Mouse (Mus musculus): Measurements from ENCODE around the gene Ttn.
"Not testable (repeated sequence)": the region's sequence is repeated elsewhere in the genome, so short reads cannot be mapped to it uniquely, and the experiment has no call there.

Ttn gene

GRCm38 (mm10) chr2:76982391-76983145 lies at the start of gene Ttn:
Gene Ttn, minus strand, starts transcription at chr2:76982547.
- no peak for DNase-seq (ENCODE audit: extremely low read depth, low read depth, low spot score)

GRCm38 (mm10) chr2:77020649-77021048 lies 38.3 kb upstream of the Ttn start:
- DNase-seq (ENCODE audit: extremely low read depth, low read depth, low spot score) = no peak

- no peak for DNase-seq (ENCODE audit: extremely low read depth, low read depth, low spot score)
Observed at GRCm38 (mm10) chr2:77017735-77018134, 35.4 kb upstream of the Ttn start.

- not testable (repeated sequence) for DNase-seq (ENCODE audit: extremely low read depth, low read depth, low spot score)
Observed at GRCm38 (mm10) chr2:77013449-77013848, 31.1 kb upstream of the Ttn start.

GRCm38 (mm10) chr2:77011981-77012380 lies 29.6 kb upstream of the Ttn start:
- DNase-seq (ENCODE audit: extremely low read depth, low read depth, low spot score) = no peak

- DNase-seq (ENCODE audit: extremely low read depth, low read depth, low spot score) = no peak
Observed at GRCm38 (mm10) chr2:77007015-77007414, 24.7 kb upstream of the Ttn start.

GRCm38 (mm10) chr2:77003148-77003547 lies 20.8 kb upstream of the Ttn start:
- no peak for DNase-seq (ENCODE audit: extremely low read depth, low read depth, low spot score)

GRCm38 (mm10) chr2:76998351-76998750 lies 16.0 kb upstream of the Ttn start:
- no peak for DNase-seq (ENCODE audit: extremely low read depth, low read depth, low spot score)

GRCm38 (mm10) chr2:76992493-76993201 lies 10.3 kb upstream of the Ttn start:
- DNase-seq (ENCODE audit: extremely low read depth, low read depth, low spot score) = no peak

GRCm38 (mm10) chr2:76987317-76987716 lies 5.0 kb upstream of the Ttn start:
- DNase-seq (ENCODE audit: extremely low read depth, low read depth, low spot score) = no peak

GRCm38 (mm10) chr2:76984384-76984783 lies 2.0 kb upstream of the Ttn start:
- DNase-seq (ENCODE audit: extremely low read depth, low read depth, low spot score) = no peak

- DNase-seq (ENCODE audit: extremely low read depth, low read depth, low spot score) = no peak
Observed at GRCm38 (mm10) chr2:76983601-76984000, 1.3 kb upstream of the Ttn start.

- no peak for DNase-seq (ENCODE audit: extremely low read depth, low read depth, low spot score)
Observed at GRCm38 (mm10) chr2:76981717-76982116, 630 bp downstream of the Ttn start.

- no peak for DNase-seq (ENCODE audit: extremely low read depth, low read depth, low spot score)
Observed at GRCm38 (mm10) chr2:76980146-76980545, 2.2 kb downstream of the Ttn start.

- no peak for DNase-seq (ENCODE audit: extremely low read depth, low read depth, low spot score)
Observed at GRCm38 (mm10) chr2:76977650-76978049, 4.7 kb downstream of the Ttn start.

- no peak for DNase-seq (ENCODE audit: extremely low read depth, low read depth, low spot score)
Observed at GRCm38 (mm10) chr2:76972051-76972450, 10.3 kb downstream of the Ttn start.

GRCm38 (mm10) chr2:76971069-76971468 lies 11.3 kb downstream of the Ttn start:
- no peak for DNase-seq (ENCODE audit: extremely low read depth, low read depth, low spot score)

GRCm38 (mm10) chr2:76970669-76971068 lies 11.7 kb downstream of the Ttn start:
- DNase-seq (ENCODE audit: extremely low read depth, low read depth, low spot score) = no peak

GRCm38 (mm10) chr2:76970204-76970603 lies 12.1 kb downstream of the Ttn start:
- no peak for DNase-seq (ENCODE audit: extremely low read depth, low read depth, low spot score)

- DNase-seq (ENCODE audit: extremely low read depth, low read depth, low spot score) = no peak
Observed at GRCm38 (mm10) chr2:76969637-76970036, 12.7 kb downstream of the Ttn start.

GRCm38 (mm10) chr2:76968919-76969318 lies 13.4 kb downstream of the Ttn start:
- DNase-seq (ENCODE audit: extremely low read depth, low read depth, low spot score) = no peak

- DNase-seq (ENCODE audit: extremely low read depth, low read depth, low spot score) = no peak
Observed at GRCm38 (mm10) chr2:76966582-76966981, 15.8 kb downstream of the Ttn start.
